Mouse (Mus musculus): ENCODE measurements around the gene Fbxl4.

Fbxl4 gene

DNA sequence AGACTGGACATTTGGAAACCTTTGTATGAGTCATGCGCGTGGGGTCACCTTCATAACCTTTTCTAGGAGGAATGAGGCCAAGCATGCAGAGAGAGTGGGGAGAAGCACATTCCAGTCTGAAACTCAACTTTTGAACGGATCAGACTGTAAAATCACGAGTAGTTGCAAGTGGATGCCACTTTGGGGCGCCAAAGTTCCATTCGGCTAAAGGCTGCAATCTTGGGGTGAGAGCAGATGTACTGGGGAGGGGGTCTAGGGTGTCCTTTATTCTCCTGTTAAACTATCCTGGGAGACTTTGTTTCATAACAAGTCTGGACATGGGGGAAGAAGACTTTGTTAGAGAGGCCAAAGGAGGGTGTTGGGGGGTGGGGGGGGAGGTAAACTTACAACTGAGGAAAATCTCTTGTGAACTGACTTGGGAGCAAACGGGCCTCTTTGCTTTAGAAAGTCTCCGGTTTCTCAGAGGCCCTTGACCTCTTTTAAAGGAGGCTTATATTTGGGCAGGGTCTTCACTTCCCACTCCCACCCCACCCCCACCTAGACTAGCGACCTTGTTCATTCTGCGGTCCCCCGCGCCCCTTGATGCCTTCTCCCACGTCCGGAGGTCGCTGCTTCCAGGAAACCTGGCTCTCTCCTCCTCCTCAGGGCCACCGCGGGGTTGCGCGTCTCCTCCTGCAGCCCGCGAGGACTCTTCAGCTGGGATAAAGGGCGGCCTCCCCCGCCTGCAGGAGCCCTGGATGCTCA lies 119.8 kb downstream of the Fbxl4 start:
- in situ Hi-C loops (cut with MseI, MboI) = no loop called here

DNA sequence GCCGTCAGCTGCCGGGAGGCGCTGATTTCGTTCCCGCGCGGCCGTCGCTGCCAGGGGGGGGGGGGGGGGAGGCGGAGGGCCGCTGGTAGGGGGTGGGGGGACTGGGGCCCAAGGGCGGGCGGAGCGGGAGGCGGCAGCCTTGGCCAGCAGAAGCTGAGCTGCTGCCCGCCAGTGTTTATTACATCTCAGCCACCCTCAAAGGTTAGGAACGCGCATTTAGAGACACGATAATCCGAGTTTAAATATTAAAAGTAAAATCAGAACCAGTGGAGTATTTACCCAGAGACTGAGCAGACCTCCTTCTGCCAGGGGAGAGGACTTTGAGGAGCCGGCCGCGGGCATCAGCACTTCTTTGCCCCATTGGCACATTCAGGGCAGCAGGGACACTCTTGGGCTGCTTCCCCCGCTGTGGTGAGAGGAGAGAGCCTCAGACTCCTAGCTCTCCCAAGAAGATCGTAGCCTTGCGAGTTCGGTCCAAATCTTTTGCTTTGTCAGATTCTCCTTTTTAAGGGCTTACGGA lies 120.4 kb downstream of the Fbxl4 start:
- in situ Hi-C loops (cut with MseI, MboI) = no loop called here

DNA sequence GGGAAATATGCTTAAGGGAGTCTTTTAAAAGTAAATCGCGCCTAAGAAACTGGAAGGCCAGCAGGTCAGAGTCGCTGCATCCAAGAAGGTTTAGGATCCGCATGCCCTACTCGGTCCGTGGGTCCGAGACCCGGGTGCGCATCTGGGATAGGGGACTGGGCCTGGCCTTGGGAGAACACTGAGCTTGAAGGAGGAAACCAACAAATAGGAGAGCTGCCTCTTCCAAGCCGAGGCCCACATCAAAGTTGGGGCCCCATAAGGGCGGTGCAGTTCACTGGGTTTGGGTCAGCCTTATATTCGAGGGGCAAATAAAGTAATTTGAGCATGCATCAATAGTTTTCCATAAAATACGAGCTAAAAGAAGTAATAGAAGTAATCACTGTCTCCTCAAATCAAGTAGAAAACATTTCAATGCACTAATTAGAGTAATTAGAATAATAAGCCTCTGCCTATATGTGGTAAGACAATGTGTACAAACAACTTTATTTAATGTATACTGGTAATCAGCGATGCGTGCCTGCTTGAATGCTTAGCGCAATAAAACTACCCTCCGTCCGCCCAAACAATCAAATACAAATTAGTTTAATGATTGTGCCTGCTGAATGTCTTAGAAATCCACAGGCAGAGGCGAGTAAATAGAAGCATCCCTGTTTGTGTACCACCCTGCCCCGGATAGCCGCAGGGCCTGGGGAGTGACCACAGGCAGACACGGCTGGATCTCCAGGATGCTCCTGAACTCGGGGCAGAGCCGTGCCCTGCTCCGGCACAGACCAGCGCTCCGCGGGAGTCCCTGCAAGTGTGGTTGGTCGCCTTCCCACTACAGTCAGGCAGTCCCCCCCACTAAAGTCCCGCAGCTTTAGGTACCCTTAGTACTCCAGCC lies 121.4 kb downstream of the Fbxl4 start:
- in situ Hi-C loops (cut with MseI, MboI) = no loop called here

DNA sequence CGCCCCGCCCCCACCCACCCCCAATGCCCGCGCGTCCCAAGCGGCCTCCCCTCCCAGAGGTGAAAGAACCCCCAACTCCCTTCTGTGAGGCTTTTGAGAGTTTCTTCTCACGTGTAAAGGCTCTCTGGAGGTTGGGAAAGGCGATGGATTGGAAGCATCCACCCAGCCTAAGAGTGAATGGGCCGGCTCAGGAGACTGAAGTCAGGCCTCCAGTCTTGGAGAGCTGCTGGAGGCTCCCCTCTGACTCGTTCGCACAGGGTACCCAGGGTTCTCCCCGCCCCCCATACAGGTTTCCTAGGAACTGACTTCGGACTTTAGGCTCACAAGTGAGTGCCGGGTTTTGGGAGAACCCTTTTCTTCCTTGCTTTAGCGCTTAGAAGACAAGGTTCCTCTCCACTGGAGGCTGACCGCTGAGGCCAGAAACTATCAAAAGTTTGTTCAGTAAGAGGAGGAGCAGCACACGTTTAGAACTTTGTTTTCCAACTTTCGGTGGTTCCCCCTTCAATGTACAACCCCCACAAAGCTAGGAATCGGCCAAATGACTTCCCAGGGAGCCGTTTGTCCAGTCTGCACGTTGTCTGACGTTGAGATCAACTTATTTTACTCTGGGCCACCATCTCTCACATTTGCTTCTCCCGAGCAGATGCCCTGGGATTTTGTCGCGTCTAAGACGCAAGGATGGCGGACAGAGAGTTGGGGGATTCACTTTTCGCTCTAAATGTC lies 122.2 kb downstream of the Fbxl4 start:
- in situ Hi-C loops (cut with MseI, MboI) = no loop called here

DNA sequence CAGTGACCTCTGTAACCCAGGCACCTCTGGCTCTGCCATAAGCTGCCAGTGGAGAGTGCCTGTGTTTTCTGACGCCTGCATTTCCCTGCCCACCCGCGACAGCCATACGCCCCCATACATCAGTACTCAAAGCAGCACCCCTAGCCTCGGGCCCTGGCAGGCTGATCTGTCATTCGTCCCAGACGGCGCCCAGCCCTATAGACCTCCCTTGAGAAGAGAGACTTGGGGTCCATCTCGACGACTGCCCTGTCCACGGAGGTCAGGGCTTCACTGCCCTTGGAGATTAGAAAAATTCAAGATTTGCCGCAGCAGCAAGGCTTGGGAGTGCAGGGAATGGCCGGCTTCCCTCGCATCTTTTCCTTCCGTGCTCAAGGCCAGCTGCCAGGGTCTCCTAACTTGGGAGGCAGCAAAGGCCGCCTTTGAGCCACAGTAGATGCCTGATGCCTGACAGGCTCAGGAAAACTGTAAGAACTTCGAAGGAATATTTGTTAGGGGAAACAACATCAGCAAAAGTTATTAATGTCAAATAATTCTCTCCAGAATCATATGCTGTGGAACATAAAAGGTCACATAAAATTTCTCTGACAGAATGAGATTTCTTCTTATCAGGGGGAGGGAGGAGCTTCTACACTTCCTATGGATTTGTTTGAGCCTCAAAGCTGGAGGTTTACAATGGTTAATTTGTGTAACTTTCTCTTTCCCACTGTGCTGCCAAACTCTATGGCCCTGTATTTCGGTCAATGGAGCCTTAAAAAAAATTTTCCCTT lies 122.9 kb downstream of the Fbxl4 start:
- in situ Hi-C loops (cut with MseI, MboI) = no loop called here

DNA sequence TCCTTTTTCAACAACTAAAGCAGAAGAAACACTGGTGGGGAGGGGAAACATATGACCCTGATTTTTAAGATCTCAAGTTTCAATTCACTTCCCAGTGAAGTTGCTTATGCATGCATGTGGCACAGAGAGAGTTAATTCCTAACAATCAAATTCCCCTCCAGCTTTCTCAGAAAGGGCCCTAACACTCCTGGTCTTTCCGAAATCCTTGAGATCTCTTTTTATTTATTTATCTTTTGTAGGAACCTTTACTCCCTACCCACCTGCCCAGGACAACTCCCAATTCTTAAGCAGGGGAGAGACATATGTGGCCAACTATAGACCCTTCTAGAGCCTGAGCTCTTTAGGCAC lies 123.5 kb downstream of the Fbxl4 start:
- in situ Hi-C loops (cut with MseI, MboI) = no loop called here

DNA sequence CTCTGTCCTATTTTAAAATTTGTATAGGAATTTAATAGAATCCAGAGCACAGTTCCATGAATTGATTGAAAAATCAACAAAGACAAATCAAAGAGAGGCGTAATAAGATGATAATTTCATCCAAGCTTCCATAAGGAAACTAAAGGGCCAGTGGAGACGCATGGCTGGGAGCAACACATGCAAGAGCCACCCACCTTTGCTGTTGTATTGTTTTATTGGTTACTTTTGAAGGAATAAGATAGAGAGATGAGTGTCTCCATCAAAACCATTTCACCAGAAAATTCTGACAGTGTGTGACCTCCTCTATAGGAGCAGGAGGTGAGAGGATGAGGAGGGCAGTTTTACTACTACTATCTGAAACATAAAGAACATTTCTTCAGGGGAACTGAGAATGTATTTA lies 124.8 kb downstream of the Fbxl4 start:
- in situ Hi-C loops (cut with MseI, MboI) = no loop called here

DNA sequence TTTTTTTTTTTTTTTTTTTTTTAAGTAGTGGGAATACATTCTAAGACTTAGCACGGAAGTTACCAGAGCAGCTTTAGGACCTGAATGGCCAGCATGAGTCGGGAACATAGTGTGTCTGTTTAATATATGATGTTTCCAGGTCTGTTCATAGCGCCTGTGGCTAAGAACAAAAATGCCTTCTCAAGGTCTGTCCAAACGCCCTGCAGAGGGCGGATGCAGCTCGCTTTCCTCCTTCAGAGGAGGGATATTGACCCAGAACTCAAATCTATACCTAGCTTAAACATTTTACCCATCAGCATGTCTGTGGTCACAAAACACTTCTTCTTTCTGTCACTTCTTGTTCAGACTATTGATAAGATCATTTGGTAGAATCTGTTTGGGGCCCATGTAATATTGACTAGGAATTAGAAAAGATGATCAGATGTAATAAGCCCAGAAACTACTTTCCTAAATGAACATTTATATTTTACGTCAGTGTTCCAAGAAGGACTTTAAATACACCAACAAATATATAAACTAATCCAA lies 125.5 kb downstream of the Fbxl4 start:
- in situ Hi-C loops (cut with MseI, MboI) = no loop called here

DNA sequence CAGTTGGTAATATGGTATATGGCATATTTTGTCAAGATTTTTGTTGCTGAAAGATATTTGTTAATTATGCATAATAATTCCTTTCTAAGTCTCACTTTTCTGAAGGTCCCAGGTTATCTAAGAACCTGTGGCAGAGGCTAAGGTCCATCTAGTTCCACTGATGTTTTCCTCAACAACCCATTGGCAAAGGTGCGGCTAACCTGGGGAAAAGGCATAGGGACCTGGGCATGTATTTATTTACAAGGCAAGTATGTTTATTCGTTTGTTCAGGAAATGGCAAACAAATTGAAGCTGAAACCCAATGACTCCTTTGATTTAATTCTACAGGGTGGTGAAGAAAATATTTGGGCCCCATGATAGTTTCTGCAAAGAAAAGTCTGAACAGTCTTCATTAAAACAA lies 126.2 kb downstream of the Fbxl4 start:
- in situ Hi-C loops (cut with MseI, MboI) = no loop called here

Measured in mouse trophoblast stem cell (cell line).